15 mouse cellular contexts compared by ENCODE assay signal in genomic region chr2:93266565-93267169, GRCm38 (mm10).
A peak's percentile ranks its signal among the peaks of the same experiment; 100 is the strongest.
DNase-seq lines count a peak whose midpoint lies in the region; ATAC-seq lines count a peak whose summit lies in the region.
"Had no signal": no experiment of that assay in that cellular context is flagged by ENCODE, and none has a peak within 500 bp of the region (broad histone marks: within the 10 kb centered on the region; RNA-seq: fewer than 3 reads in every experiment).

No protein-coding gene starts in this region.

- peak overlapping the region; percentile 57; the same call in 1 of the 2 replicates for H3K27ac ChIP-seq in heart, embryonic 13.5 days (replicated peaks)
- 0 out of 2 replicates have a peak overlapping the region, but pooled peaks have one; percentile 21 for H3K27ac ChIP-seq in forebrain, embryonic 14.5 days (ENCODE audit: low read depth, low read length)
- peak overlapping the region; percentile 51 for H3K27ac ChIP-seq in midbrain, embryonic 13.5 days
- no peak overlapping the region for H3K27ac ChIP-seq in heart, embryonic 11.5 days (ENCODE audit: low read depth, low read length)
- H3K27ac ChIP-seq: layer of hippocampus, adult 2 months; midbrain, embryonic 12.5 days; neural tube, embryonic 12.5 days had no signal

- DNase-seq in heart, postnatal 10 days, result no peak
- DNase-seq in MN1 (ENCODE audit: low spot score), result peak; percentile 28
- peak; percentile 67 for DNase-seq in forebrain, embryonic 14.5 days (ENCODE audit: low spot score)
- DNase-seq in left cerebral cortex, adult 18-20 months (ENCODE audit: low spot score in 2 of 2), result no peak
- no peak for DNase-seq in adrenal gland, postnatal 14 days
- DNase-seq: adrenal gland, postnatal 10 days; cerebellum, postnatal 14 days; heart, postnatal 4 days; kidney, adult 11 months had no signal

- no peaks in the 10 kb centered on the region for H3K9me3 ChIP-seq in heart, embryonic 13.5 days
- no peaks in the 10 kb centered on the region for H3K9me3 ChIP-seq in forebrain, embryonic 14.5 days (replicated peaks; ENCODE audit: control insufficient read depth, low read length)
- H3K9me3 ChIP-seq in midbrain, embryonic 13.5 days, result no peaks in the 10 kb centered on the region
- no peaks in the 10 kb centered on the region for H3K9me3 ChIP-seq in heart, embryonic 11.5 days (replicated peaks; ENCODE audit: control insufficient read depth, low read length)
- H3K9me3 ChIP-seq: midbrain, embryonic 12.5 days; neural tube, embryonic 12.5 days had no signal

- no peaks in the 10 kb centered on the region for H3K27me3 ChIP-seq in heart, embryonic 13.5 days (replicated peaks)
- H3K27me3 ChIP-seq in forebrain, embryonic 14.5 days (replicated peaks; ENCODE audit: control insufficient read depth, insufficient read depth, low read length), result no peaks in the 10 kb centered on the region
- H3K27me3 ChIP-seq in midbrain, embryonic 13.5 days, result no peaks in the 10 kb centered on the region
- no peaks in the 10 kb centered on the region for H3K27me3 ChIP-seq in heart, embryonic 11.5 days (ENCODE audit: control insufficient read depth, insufficient read depth, low read length)
- H3K27me3 ChIP-seq: midbrain, embryonic 12.5 days; neural tube, embryonic 12.5 days had no signal

- no peaks in the 10 kb centered on the region for H3K36me3 ChIP-seq in heart, embryonic 13.5 days
- no peaks in the 10 kb centered on the region for H3K36me3 ChIP-seq in forebrain, embryonic 14.5 days (ENCODE audit: control insufficient read depth, insufficient read depth, low read length)
- H3K36me3 ChIP-seq in midbrain, embryonic 13.5 days, result no peaks in the 10 kb centered on the region
- H3K36me3 ChIP-seq in heart, embryonic 11.5 days (ENCODE audit: control insufficient read depth, insufficient read depth, low read length), result no peaks in the 10 kb centered on the region
- H3K36me3 ChIP-seq: midbrain, embryonic 12.5 days; neural tube, embryonic 12.5 days had no signal

- H3K4me1 ChIP-seq in heart, embryonic 13.5 days, result peaks cover 79% of the 10 kb centered on the region
- peaks cover 22% of the 10 kb centered on the region for H3K4me1 ChIP-seq in forebrain, embryonic 14.5 days (ENCODE audit: control insufficient read depth, insufficient read depth, low read length)
- H3K4me1 ChIP-seq in midbrain, embryonic 13.5 days (replicated peaks), result peaks cover 45% of the 10 kb centered on the region
- H3K4me1 ChIP-seq in heart, embryonic 11.5 days (ENCODE audit: control insufficient read depth, insufficient read depth, low read length), result peaks cover 46% of the 10 kb centered on the region

- intact Hi-C loops in heart, postnatal 10 days (cut with DNase I), result loop anchor here (5.0 kb wide), 1 partner anchor 116 kb away; no protein-coding TSS in a partner anchor

- H3K4me2 ChIP-seq in heart, embryonic 13.5 days, result no peak overlapping the region
- H3K4me2 ChIP-seq in forebrain, embryonic 14.5 days (ENCODE audit: low read length), result no peak overlapping the region
- no peak overlapping the region for H3K4me2 ChIP-seq in midbrain, embryonic 13.5 days (replicated peaks)
- H3K4me2 ChIP-seq in heart, embryonic 11.5 days, result no peak overlapping the region
- H3K4me2 ChIP-seq: midbrain, embryonic 12.5 days; neural tube, embryonic 12.5 days had no signal

- WGBS in heart, embryonic 13.5 days, result 63% methylated on average over 7 of the region's 7 CpGs
- WGBS in forebrain, embryonic 14.5 days, result 11% methylated on average over 7 of the region's 7 CpGs
- 51% methylated on average over 7 of the region's 7 CpGs for WGBS in midbrain, embryonic 13.5 days
- WGBS in heart, embryonic 11.5 days (ENCODE audit: insufficient replicate concordance), result 63% methylated on average over 7 of the region's 7 CpGs

- no peak overlapping the region for H3K4me3 ChIP-seq in heart, embryonic 13.5 days
- no peak overlapping the region for H3K4me3 ChIP-seq in forebrain, embryonic 14.5 days (ENCODE audit: low read depth, low read length)
- no peak overlapping the region for H3K4me3 ChIP-seq in midbrain, embryonic 13.5 days (replicated peaks)
- H3K4me3 ChIP-seq in heart, embryonic 11.5 days (ENCODE audit: low read depth, low read length), result no peak overlapping the region
- H3K4me3 ChIP-seq: layer of hippocampus, adult 2 months; midbrain, embryonic 12.5 days; neural tube, embryonic 12.5 days had no signal

- no peak overlapping the region for H3K9ac ChIP-seq in heart, embryonic 13.5 days
- no peak overlapping the region for H3K9ac ChIP-seq in forebrain, embryonic 14.5 days (ENCODE audit: low read length)
- no peak overlapping the region for H3K9ac ChIP-seq in midbrain, embryonic 13.5 days (replicated peaks)
- H3K9ac ChIP-seq in heart, embryonic 11.5 days (ENCODE audit: low read depth, low read length), result no peak overlapping the region
- H3K9ac ChIP-seq: midbrain, embryonic 12.5 days; neural tube, embryonic 12.5 days had no signal

- ATAC-seq in heart, embryonic 13.5 days (ENCODE audit: extremely low read depth, insufficient number of reproducible peaks, low FRiP score, low TSS enrichment), result no peak
- ATAC-seq in forebrain, embryonic 14.5 days, result peak; percentile 26; the same call in 1 of the 2 replicates
- no peak for ATAC-seq in midbrain, embryonic 13.5 days
- no peak for ATAC-seq in heart, embryonic 11.5 days (replicated peaks; ENCODE audit: insufficient number of reproducible peaks, low FRiP score, low TSS enrichment)

Comparison
In these comparisons a context has a peak if more than half of its experiments do, and no peak if none do; other contexts are left out.
1. DNase-seq: peak in MN1 (single experiment) and forebrain, embryonic 14.5 days (single experiment); none in heart, postnatal 10 days (0 of 2), left cerebral cortex, adult 18-20 months (0 of 2) and adrenal gland, postnatal 14 days (single experiment).